Mouse (Mus musculus) MEL (cell line): ENCODE measurements at regions not wholly inside any gene's neighbourhood (a gene's known extent, or its start where the extent isn't known, plus 50 kb on each side); places are given as distances from the start of the nearest gene placed in this dataset.

ENCODE experiments used
- CHD2 ChIP-seq: IDR thresholded peaks from 2 replicates; pipeline ENCODE4 v1.6.1; 2011; ENCODE audit warnings: low read length, improper control_type of control experiment
- JUND ChIP-seq: IDR thresholded peaks from 2 replicates; pipeline ENCODE4 v1.6.1; 2011; ENCODE audit warnings: low read depth, mild to moderate bottlenecking, improper control_type of control experiment, low read length
- TBP ChIP-seq: IDR thresholded peaks from 2 replicates; pipeline ENCODE4 v1.8.0; 2011; ENCODE audit warnings: low read depth, low read length, improper control_type of control experiment
- TCF12 ChIP-seq: IDR thresholded peaks from 2 replicates; pipeline ENCODE4 v1.6.1; 2014; ENCODE audit warnings: low read depth, mild to moderate bottlenecking, inconsistent platforms, low read length, improper control_type of control experiment, moderate library complexity

DNA sequence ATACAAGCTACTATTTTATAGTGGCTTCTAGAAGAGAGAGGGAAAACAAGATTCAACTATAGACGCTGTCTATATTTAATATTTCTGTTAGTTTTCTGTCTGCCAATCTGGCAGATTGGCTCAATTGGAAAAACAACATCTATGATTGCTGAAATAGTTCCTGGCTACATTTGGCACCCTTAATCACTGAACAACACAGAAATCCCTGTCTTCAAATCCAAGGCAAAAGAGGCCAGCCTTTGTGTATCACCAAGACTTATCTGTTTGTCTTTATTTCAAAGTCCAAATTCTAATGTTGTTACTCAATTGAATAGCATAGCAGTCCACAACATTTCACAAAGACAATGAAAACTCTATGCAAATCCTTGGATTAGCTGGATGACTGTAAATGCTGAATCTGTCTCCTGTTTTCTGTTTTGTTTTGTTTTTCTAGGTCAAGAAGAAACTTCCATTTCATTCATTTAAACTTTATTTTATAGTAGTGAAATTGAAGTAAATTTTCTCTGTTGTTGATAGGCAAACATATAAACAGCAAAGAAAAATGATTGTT is 265.1 kb upstream of the Gm9747 start:
- TF ChIP-seq TBP (no peak), TCF12 (no peak), CHD2 (no peak), JUND (no peak)
